Mouse (Mus musculus): Measurements from ENCODE around the gene Edar.

Edar gene

GRCm38 (mm10) chr10:58648787-58649186 lies 26.7 kb downstream of the Edar start:
- DNase-seq: no peak

DNA sequence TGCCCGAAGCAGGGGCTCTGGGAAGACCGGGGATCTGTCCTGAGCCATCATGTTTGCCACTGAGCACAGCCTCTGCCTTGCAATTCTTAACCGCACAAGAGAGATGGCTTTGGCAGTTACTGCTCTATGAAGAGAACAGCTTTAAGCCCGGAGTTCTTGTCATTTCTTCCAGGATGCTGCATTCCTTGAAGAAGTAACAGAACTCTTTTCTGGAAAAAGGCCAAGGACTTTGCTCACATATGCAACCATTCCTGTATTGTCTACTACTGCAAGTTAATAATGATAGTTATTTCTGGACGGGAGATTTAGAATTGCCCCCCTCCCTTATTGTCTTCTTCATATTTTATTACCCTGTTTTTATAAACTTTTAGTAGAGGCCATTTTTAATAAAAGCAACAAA lies 30.8 kb downstream of the Edar start:
- no peak for DNase-seq

DNA sequence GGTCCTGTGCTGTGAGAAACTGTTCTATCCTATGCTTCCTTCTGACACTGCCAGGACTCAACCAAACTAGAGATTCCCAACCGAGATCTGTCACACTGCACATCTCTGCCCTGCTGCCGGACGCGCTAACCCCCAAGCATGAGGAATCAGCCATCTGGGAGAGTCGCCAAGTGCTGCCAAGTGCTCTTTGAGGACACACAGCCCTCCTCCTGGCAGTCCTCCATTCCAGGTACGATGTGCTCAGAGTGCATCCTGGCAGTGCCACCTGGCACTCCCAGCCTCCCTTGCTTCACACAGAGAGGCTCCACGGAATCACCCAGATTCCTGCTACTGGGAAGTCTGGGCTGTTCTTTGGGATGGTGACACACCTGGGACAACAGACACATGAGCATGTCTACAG lies 31.3 kb downstream of the Edar start:
- no peak for DNase-seq

DNA sequence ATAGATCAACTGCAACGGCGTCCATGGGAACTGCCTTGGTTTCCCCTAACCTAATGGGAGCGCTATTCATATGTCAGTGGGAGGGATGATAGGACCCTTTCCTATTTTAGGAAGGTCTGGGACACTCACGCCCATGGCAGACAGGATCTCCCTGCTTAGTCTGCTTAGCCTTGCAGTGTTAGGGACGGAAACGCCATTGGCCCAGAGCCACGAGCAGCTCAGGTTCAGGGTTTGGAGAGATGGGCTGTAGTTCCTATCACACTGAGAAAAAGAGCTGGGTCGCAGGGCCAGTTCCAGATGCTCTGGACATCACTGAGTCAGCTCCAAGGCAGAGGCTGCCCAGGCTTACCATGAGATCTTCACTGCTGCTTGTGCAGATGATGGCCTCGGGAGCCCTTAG lies 32.5 kb downstream of the Edar start:
- DNase-seq: no peak

- DNase-seq: no peak
Observed at GRCm38 (mm10) chr10:58641631-58642030, 33.8 kb downstream of the Edar start.

- DNase-seq: no peak
Observed at GRCm38 (mm10) chr10:58640446-58641400, 34.7 kb downstream of the Edar start.

- no peak for DNase-seq
Observed at GRCm38 (mm10) chr10:58639291-58639690, 36.2 kb downstream of the Edar start.

DNA sequence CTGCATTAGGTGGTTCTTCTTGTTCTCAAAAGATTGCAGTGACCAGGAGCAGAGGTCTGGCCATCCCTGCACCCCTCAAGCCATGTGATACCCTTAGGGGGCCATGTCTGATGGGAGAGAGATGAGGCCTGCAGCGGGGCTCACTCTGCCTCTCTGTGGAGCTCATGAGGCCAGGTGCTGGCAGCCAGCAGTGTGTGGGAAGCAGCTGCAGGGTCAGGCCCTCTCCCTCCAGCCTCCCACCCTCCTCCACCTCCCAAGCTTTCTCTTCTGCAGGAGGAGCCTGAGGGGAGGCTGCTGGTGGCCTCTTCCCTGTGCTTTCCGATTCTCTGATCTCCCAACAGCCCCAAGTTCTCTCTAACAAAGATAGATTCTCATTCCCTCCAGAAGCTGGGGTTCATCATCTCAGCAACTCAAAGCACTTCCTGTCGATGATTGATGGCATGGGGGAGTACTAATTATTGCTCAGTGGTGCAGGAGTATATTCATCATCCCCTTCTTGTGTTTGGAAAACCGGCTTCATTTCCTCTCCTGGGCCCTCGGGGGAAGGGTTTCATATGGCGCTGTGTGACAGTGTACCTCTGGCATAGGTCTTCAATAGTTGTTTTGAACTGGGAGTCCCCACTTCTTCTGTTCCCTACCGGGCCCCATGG lies 38.9 kb downstream of the Edar start:
- DNase-seq: no peak

DNA sequence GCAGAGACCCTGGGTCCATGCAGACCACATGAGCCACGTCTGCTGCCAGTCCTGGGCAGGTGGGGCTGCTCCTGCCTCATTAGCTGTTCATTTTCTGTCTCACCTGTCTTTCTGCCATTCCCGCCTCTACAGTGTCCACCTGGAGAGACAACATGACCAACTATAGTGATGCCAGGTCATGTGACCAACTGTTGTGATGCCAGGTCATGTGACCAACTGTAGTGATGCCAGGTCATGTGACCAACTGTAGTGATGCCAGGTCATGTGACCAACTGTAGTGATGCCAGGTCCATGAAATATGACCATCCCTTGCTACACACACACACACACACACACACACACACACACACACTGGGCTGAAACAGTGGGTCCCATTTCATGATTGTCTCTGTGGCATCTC lies 41.9 kb downstream of the Edar start:
- no peak for DNase-seq

- no peak for DNase-seq
Observed at GRCm38 (mm10) chr10:58627569-58627968, 47.9 kb downstream of the Edar start.

DNA sequence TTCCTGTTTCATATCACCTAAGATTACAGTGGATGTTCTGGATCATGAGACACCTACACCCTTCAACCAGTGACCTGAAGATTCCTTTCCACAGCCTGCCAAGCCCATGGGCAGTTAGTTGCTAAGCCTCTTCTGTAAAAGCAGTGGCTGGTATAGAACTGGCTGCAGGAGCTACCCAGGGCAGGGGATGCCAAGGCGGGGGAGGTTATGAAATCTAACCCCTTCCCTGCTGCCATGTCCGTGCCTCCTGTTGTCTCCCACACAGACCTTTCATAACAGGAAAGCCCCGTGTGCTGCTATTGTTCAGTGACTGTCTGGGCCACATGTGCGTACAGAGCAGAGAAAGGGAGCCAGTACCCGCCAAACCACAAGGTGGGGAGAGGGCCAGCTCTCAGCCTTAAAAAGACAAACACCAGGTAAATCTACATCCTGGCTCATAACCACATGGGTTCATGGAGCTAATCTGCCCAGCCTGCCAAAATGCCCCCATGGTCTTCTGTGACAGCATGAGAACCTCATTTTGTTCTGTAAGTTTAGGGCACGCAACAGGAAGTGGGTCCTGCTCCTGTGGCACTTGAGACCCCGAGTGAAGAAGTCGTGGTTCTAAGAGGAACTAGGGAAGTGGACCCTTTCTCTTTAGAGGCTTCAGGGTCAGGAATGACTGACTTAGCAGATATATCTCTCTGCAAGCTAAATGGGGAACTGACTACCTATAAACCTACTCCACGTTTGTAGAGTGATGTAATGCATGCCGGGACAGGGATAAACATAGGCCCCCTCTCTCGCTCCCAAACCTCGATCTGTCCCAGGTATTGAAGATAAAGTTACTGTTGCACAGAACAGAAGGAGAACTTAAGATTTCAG lies 50.4 kb downstream of the Edar start:
- no peak for DNase-seq

DNA sequence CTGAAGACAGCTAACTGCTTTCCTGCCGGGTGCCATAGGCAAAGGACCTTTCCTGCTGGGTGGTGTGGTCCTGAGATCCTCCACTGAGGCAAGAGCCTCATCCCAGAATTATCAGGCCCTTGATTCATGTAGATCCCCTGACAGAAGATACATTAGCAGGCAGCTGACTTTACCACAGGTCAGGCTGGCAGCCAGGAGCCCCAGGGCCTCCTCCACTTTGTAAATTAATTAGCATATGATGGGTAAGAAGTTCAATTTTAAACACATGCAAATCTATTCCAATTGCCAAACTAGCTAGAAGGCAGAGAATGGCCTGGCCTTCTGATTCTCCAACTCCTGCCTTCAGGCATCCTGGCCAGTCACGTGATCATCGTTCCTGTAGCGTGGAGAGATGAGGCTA lies 56.2 kb downstream of the Edar start:
- no peak for DNase-seq

DNA sequence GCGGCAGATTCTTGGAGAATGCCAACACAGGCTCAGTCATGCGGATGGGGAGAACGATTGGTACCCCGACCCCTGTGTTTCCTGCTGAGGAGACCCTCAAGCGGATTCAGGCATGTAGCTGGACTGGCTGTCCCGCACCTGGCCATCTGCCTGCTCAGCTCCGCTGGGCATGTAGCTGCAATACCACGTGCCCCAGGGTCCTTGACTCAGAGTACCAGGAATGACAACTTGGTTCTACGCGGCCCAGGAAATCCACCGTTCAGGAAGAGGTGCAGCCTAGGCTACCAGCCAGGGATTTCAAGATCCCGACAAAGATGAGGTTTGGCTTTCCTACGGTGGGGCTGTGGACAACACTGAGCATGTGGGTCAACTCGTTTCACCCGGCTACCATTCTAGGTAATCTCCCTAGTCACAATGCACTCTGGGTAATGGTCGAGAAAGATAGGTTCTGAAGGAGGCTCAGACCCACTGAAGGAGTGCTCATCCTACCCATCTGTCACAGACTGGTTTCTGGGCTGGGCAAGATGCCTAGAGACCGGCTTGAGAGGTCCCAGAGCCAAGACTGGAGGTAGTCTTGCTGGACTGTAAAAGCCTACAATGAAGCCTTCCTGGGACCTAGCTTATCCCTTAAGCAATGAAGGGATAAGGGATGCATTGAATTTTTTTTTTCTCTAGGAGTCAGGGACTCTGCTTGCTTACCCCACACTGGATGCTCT lies 56.8 kb downstream of the Edar start:
- DNase-seq: no peak

DNA sequence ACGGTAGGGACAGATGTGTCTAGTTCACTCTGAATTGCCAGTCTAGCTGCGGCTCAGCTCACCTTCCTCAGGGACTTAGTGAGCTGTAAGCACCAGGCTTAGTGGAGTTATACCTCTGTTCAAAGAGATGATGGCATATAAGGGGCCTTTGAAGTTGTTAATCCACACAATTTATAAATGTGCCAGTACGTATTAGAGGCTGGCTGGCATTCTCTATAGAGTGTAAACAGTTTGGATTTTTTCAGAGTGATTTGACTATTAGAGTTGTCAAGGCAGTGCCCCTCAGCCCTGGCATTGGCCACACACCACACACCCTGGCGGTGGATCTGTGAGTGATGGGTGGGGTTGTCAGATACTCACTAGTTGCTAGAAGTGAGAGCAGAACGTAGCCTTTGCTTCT lies 58.9 kb downstream of the Edar start:
- DNase-seq: no peak

DNA sequence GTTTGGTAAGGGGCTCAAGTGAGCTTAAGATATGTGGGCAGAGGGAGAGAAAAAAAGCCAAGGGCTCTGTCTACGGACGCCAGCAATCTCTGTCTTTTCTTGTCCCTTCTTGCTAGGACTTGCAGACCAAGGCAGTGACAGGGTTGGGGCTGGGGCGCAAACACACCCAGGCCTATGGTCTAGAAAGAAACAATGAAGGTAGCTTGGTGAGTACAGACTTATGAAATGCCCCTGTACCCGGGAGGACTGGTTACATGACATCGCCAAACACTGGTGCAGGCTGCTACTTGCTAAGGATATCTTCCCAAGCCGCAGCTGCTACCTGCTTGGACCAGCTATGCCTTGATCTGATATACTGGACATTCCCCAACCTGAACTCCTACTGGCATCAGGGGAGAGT lies 60.9 kb downstream of the Edar start:
- no peak for DNase-seq

- no peak for DNase-seq
Observed at GRCm38 (mm10) chr10:58610484-58611261, 64.8 kb downstream of the Edar start.

- no peak for DNase-seq
Observed at GRCm38 (mm10) chr10:58608858-58609257, 66.6 kb downstream of the Edar start.

- DNase-seq: no peak
Observed at GRCm38 (mm10) chr10:58606356-58606755, 69.1 kb downstream of the Edar start.

DNA sequence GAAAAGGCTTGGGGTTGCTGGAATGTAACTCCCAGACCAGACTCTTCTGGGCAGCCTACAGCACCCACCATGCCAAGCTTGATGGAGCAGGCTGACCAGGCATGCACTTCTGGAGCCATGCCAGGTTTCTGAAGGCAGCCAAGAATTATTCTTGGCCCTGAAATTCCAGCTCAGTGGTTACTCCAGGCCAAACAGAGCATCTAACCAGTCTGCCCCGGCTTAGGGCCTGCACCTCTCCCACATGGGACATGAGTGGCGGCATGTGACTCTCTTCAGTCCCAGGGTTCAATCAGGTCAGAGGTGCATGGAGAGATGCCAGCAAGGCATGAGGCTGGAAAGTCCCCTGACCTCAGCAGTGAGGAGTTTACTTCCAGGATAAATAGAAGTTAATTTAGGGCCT lies 70.7 kb downstream of the Edar start:
- DNase-seq: peak; percentile 5 to 10

- no peak for DNase-seq
Observed at GRCm38 (mm10) chr10:58601946-58602345, 73.5 kb downstream of the Edar start.

GRCm38 (mm10) chr10:58601431-58601901 lies 74.0 kb downstream of the Edar start:
- DNase-seq: no peak

- no peak for DNase-seq
Observed at GRCm38 (mm10) chr10:58600983-58601382, 74.5 kb downstream of the Edar start.

Data from thymus, adult 18-20 months (tissue).